Mouse (Mus musculus): ENCODE results near the gene Ldha.

- no peak for TF ChIP-seq CTCF (IDR thresholded peaks at IDR 0.05; ENCODE audit: extremely low read depth, insufficient read depth, low read length)
- no peak for TF ChIP-seq POLR2A (IDR thresholded peaks at IDR 0.05; ENCODE audit: extremely low read depth, insufficient read depth, low read length)
Measured at GRCm38 (mm10) chr7:46855866-46856560, 14.7 kb downstream of the Ldha start.
